Mouse (Mus musculus) E14TG2a.4 (cell line): ENCODE measurements at regions not wholly inside any gene's neighbourhood (a gene's known extent, or its start where the extent isn't known, plus 50 kb on each side); places are given as distances from the start of the nearest gene placed in this dataset.

ENCODE experiments used
- CTCF ChIP-seq: conservative IDR thresholded peaks from 2 replicates; pipeline ENCODE4 v1.5.1; 2014; ENCODE audit warnings: low read length
- POU5F1 ChIP-seq: IDR thresholded peaks from 2 replicates; pipeline ENCODE4 v1.6.1; 2014; ENCODE audit warnings: low read length, borderline replicate concordance

GRCm38 (mm10) chr12:96106254-96106653 lies 414.2 kb downstream of the Flrt2 start:
- TF ChIP-seq CTCF, result no peak
- TF ChIP-seq POU5F1, result no peak
